Mouse (Mus musculus) liver, embryonic 12.5 days (tissue): ENCODE results near the gene Igsf23. TPM values are rescaled to one million over a fixed set of nuclear protein-coding genes. Genes with fewer than 3 reads are reported as not detected.
"Not testable (repeated sequence)": the region's sequence is repeated elsewhere in the genome, so short reads cannot be mapped to it uniquely, and the experiment has no call there.

Experiments
- ATAC-seq: fragments of 200-750 bp; cut with Nextera tagmentation; 2 replicates; pipeline ENCODE4 v1.8.0; 2017; ENCODE audit warnings: moderate number of reproducible peaks, mild to moderate bottlenecking, moderate library complexity
- H3K27ac ChIP-seq: fragments of 300-500 bp; sonication (generic); 2 replicates; pipeline ENCODE4 v1.5.1; 2016; ENCODE audit warnings: mild to moderate bottlenecking
- H3K27me3 ChIP-seq: fragments of 300-500 bp; sonication (generic); replicated peaks from 2 replicates; pipeline ENCODE4 v1.6.1; 2016; ENCODE audit warnings: mild to moderate bottlenecking, moderate library complexity
- H3K36me3 ChIP-seq: fragments of 300-500 bp; sonication (generic); 2 replicates; pipeline ENCODE4 v1.6.1; 2016; ENCODE audit warnings: mild to moderate bottlenecking, moderate library complexity
- H3K4me1 ChIP-seq: fragments of 300-500 bp; sonication (generic); 2 replicates; pipeline ENCODE4 v1.6.1; 2016
- H3K4me2 ChIP-seq: fragments of 300-500 bp; sonication (generic); 2 replicates; pipeline ENCODE4 v1.6.1; 2016; ENCODE audit warnings: mild to moderate bottlenecking, moderate library complexity
- H3K4me3 ChIP-seq: fragments of 300-500 bp; sonication (generic); 2 replicates; pipeline ENCODE4 v1.5.1; 2016; ENCODE audit warnings: mild to moderate bottlenecking, moderate library complexity
- H3K9ac ChIP-seq: fragments of 300-500 bp; sonication (generic); 2 replicates; pipeline ENCODE4 v1.6.1; 2016; ENCODE audit warnings: mild to moderate bottlenecking, moderate library complexity
- H3K9me3 ChIP-seq: fragments of 300-500 bp; sonication (generic); replicated peaks from 2 replicates; pipeline ENCODE4 v1.6.1; 2016; ENCODE audit warnings: mild to moderate bottlenecking, moderate library complexity
- WGBS: fragments of 180-500 bp; shearing (Covaris S2); methylation state at CpG from one replicate; pipeline ENCODE4 v1.1.7; 2016; ENCODE audit not compliant: insufficient replicate concordance; 5-methylcytosine and 5-hydroxymethylcytosine counted together
- polyA plus RNA-seq: library from polyadenylated mRNA; unstranded; fragments of >200 nt; fragmentation: Nextera tagmentation; extraction: Ambion mirVana; gene quantifications from 2 replicates; pipeline ENCODE4 v1.2.1, GENCODE M21; 2016

The Igsf23 gene
- polyA plus RNA-seq, 1 experiment from 2014 or later = 0.30 TPM

DNA sequence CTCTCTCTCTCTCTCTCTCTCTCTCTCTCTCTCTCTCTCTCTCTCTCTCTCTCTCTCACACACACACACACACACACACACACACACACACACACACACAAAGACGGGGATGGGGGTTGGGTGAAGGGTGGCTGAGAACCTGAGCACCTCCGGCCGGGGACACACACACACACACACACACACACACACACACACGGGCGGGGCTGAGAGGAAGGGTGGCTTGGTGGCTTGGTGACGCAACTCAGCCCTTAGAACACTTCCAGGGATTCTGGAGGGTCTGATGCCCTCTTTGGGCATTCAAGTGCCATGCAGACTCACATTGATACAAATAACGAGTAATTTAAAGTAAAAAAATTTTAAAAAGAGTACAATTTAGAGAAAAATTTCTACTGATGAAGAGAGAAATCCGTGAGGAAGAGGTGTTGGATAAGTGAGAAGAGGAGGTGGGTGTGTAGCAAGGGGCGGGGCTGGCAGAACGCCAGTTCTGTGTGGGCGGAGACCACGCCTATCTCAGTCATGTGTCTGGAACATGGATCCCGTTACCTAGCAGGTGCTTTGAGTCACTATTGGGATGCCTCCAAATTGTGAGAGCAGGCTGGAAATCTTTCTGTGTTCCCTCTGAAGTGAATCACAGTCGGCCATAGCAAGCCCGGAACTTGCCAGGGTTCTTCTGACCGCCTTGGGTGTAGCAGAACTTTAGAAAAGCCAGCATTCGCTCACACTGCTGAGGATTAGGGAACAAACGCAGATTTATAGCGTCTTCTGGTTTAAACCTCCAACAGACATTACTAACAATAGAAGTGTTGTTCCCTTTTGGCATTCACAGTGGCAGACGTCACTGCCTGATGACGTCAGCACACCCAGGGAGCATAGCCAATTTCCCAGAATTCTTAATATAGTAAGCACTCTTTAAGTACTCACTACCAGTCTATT, 17.4 kb downstream of the Igsf23 start:
- Histone ChIP-seq H3K9me3 (no peaks in the 10 kb centered on the region), H3K27ac (no peak overlapping the region), H3K36me3 (no peaks in the 10 kb centered on the region), H3K9ac (no peak overlapping the region), H3K4me2 (peak overlapping the region; percentile 59), H3K4me1 (peaks cover 21% of the 10 kb centered on the region), H3K4me3 (peak overlapping the region; percentile 27), H3K27me3 (peaks cover 13% of the 10 kb centered on the region)
- peak; percentile 63; the same call in 1 of the 2 replicates for ATAC-seq
- 11% methylated on average over 21 of the region's 21 CpGs for WGBS

GRCm38 (mm10) chr7:19932133-19932876, 18.3 kb downstream of the Igsf23 start:
- Histone ChIP-seq H3K9me3 (no peaks in the 10 kb centered on the region), H3K4me1 (peaks cover 21% of the 10 kb centered on the region)
- WGBS = 11% methylated on average over 13 of the region's 13 CpGs

GRCm38 (mm10) chr7:19930481-19930880, 20.1 kb downstream of the Igsf23 start:
- H3K27ac ChIP-seq, H3K4me3 ChIP-seq, H3K9me3 ChIP-seq, ATAC-seq, H3K4me2 ChIP-seq, H3K9ac ChIP-seq, H3K36me3 ChIP-seq: not testable (repeated sequence)
- 68% methylated on average over 6 of the region's 6 CpGs for WGBS
- peaks cover 13% of the 10 kb centered on the region for H3K27me3 ChIP-seq
- peaks cover 14% of the 10 kb centered on the region for H3K4me1 ChIP-seq

More at GRCm38 (mm10) chr7:19932133-19932876, 18.3 kb downstream of the Igsf23 start:
- 0 out of 2 replicates have a peak, but pooled peaks have one; percentile 16 for ATAC-seq
- Histone ChIP-seq H3K4me3 (no peak overlapping the region), H3K9ac (no peak overlapping the region), H3K4me2 (peak overlapping the region; percentile 59; the same call in 1 of the 2 replicates), H3K27ac (no peak overlapping the region), H3K27me3 (peaks cover 13% of the 10 kb centered on the region), H3K36me3 (no peaks in the 10 kb centered on the region)

DNA sequence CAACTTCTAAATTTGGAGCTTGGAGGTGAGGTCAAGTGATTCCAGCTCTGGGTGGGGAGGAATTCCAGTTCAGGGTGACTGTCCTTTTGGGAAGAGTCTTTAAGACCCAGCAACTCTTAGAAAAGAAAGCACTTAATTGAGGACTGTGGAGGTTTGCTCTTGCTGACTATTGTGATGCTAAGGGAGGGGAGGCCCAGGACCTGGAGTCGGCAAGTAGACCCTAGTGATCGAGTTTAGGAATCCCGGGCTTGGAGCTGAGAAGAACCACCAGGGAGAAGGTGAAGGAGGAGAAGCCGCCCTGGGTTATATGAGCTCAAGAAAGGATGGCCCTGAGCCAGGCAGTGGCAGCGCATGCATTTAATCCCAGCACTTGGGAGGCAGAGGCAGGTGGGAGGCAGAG, 22.1 kb downstream of the Igsf23 start:
- WGBS = 67% methylated on average over 5 of the region's 5 CpGs
- peaks cover 14% of the 10 kb centered on the region for H3K4me1 ChIP-seq
- no peak overlapping the region for H3K9ac ChIP-seq
- no peak for ATAC-seq
- H3K27ac ChIP-seq = no peak overlapping the region
- no peaks in the 10 kb centered on the region for H3K36me3 ChIP-seq
- H3K4me2 ChIP-seq = no peak overlapping the region
- H3K27me3 ChIP-seq = peaks cover 13% of the 10 kb centered on the region
- H3K4me3 ChIP-seq = no peak overlapping the region
- no peaks in the 10 kb centered on the region for H3K9me3 ChIP-seq

DNA sequence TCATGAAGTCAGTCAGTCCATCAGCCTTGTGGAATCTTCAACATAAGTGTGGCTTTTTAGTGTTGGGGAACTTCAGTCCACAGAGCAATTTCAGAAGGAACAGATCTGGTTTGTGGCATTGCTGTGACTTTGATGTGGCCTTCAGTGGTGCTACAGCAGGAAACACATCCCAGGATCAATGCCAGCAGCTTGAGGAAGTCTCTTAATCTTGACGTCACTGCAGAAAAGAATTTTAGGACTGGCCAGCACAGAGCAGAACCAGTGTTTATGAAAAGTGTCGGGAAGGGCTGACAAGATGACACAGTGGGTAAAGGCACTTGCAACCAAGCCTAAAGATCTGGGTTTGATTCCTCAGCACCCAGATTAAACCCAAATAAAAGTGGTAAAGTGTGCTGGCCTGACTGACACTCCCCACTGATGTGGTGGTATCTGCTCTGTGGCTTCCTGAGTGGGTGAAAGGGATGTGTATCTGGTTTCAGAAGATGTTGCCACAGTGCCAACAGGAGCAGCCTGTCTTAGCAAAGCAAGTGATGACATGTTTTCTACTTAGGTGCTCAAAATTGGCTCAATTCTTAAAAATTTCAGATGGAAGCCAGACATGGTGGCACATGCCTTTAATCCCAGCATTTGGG, 23.6 kb downstream of the Igsf23 start:
- H3K27ac ChIP-seq = no peak overlapping the region
- H3K9ac ChIP-seq = no peak overlapping the region
- no peak overlapping the region for H3K4me3 ChIP-seq
- H3K36me3 ChIP-seq = no peaks in the 10 kb centered on the region
- no peaks in the 10 kb centered on the region for H3K9me3 ChIP-seq
- H3K4me1 ChIP-seq = peaks cover 9% of the 10 kb centered on the region; the same call in 1 of the 2 replicates
- peaks cover 8% of the 10 kb centered on the region for H3K27me3 ChIP-seq
- 23% methylated on average over 2 of the region's 2 CpGs for WGBS
- no peak for ATAC-seq
- H3K4me2 ChIP-seq = no peak overlapping the region

GRCm38 (mm10) chr7:19925376-19925775, 25.2 kb downstream of the Igsf23 start:
- WGBS = 64% methylated on average over 1 of the region's 1 CpGs
- Histone ChIP-seq H3K4me2 (no peak overlapping the region), H3K36me3 (no peaks in the 10 kb centered on the region), H3K4me1 (peaks cover 19% of the 10 kb centered on the region), H3K27ac (no peak overlapping the region), H3K27me3 (0 out of 2 replicates have a peak, but pooled peaks cover 5% of the 10 kb centered on the region), H3K4me3 (no peak overlapping the region), H3K9ac (no peak overlapping the region), H3K9me3 (no peaks in the 10 kb centered on the region)
- ATAC-seq = no peak

GRCm38 (mm10) chr7:19923797-19924196, 26.8 kb downstream of the Igsf23 start:
- no peak for ATAC-seq
- Histone ChIP-seq H3K4me3 (no peak overlapping the region), H3K4me1 (peaks cover 26% of the 10 kb centered on the region), H3K27me3 (0 out of 2 replicates have a peak, but pooled peaks cover 5% of the 10 kb centered on the region), H3K4me2 (no peak overlapping the region), H3K9me3 (no peaks in the 10 kb centered on the region), H3K9ac (no peak overlapping the region), H3K36me3 (no peaks in the 10 kb centered on the region), H3K27ac (no peak overlapping the region)
- WGBS = 26% methylated on average over 9 of the region's 15 CpGs

- Histone ChIP-seq H3K4me2 (no peak overlapping the region), H3K27ac (no peak overlapping the region), H3K9me3 (no peaks in the 10 kb centered on the region), H3K4me3 (no peak overlapping the region), H3K9ac (no peak overlapping the region), H3K36me3 (peaks cover under 1% of the 10 kb centered on the region; the same call in 1 of the 2 replicates), H3K4me1 (peaks cover 26% of the 10 kb centered on the region), H3K27me3 (0 out of 2 replicates have a peak, but pooled peaks cover 5% of the 10 kb centered on the region)
- ATAC-seq = no peak
- 28% methylated on average over 2 of the region's 2 CpGs for WGBS
Observed at GRCm38 (mm10) chr7:19923354-19923753, 27.2 kb downstream of the Igsf23 start.

- under 1% methylated on average over 60 of the region's 60 CpGs for WGBS
- H3K4me2 ChIP-seq = peak within 1 kb of the TSS; percentile 75
- 0 out of 2 replicates have a peak, but pooled peaks cover 5% of the 10 kb centered on the region for H3K27me3 ChIP-seq
- H3K36me3 ChIP-seq = peaks cover 18% of the 10 kb centered on the region
- H3K27ac ChIP-seq = peak within 1 kb of the TSS; percentile 31
- ATAC-seq = peak; percentile 81
- peaks cover 26% of the 10 kb centered on the region for H3K4me1 ChIP-seq
- H3K4me3 ChIP-seq = peak within 1 kb of the TSS; percentile 65
- H3K9me3 ChIP-seq = no peaks in the 10 kb centered on the region
- peak within 1 kb of the TSS; percentile 66 for H3K9ac ChIP-seq
Observed at GRCm38 (mm10) chr7:19920506-19921261, 29.9 kb downstream of the Igsf23 start, which contains the start of gene Pvr. TSS of gene Pvr (minus strand) at chr7:19921160.

DNA sequence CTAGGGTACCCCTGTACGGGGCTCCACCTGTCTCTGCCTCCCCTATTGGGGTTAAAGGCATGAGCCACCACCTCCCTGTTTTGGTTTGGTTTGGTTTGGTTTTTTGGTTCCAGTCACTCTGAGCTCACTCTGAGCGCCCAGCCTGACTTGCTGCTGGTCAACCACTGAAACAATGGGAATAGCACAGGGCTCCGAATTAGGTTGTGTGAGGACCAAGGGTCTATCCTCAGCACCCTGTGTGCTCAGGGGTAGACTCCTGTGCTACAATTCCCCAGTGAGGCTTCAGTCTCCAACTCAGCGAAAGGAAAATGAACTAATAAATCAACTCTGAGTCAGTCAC, 30.4 kb downstream of the Igsf23 start:
- Histone ChIP-seq H3K27ac (no peak overlapping the region), H3K36me3 (peaks cover 22% of the 10 kb centered on the region), H3K4me2 (peak overlapping the region; percentile 75), H3K4me1 (peaks cover 26% of the 10 kb centered on the region), H3K9me3 (no peaks in the 10 kb centered on the region), H3K27me3 (0 out of 2 replicates have a peak, but pooled peaks cover 5% of the 10 kb centered on the region), H3K9ac (peak overlapping the region; percentile 66; the same call in 1 of the 2 replicates), H3K4me3 (peak overlapping the region; percentile 65)
- 21% methylated on average over 4 of the region's 4 CpGs for WGBS
- peak; percentile 11; the same call in 1 of the 2 replicates for ATAC-seq

DNA sequence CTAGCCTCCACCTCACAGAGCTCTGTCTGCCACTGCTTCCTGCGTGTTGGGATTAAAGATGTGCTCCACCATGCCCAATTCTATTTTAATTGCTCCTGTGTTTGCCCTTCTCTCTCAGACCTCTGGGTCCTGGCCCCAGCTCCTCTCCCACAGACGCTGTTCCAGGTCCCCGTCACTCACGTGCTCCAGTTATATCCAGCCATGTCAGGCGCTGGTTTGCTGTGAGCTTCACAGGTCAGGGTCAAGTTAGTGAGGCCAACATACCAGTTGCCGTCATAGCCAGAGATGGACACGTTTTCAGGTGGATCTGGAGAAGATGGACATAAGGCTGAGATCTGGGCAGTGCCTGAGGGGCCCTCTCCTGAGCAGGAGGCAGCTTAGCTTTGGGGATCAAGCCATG, 36.0 kb downstream of the Igsf23 start:
- Histone ChIP-seq H3K36me3 (peaks cover 33% of the 10 kb centered on the region), H3K27ac (no peak overlapping the region), H3K4me3 (no peak overlapping the region), H3K27me3 (no peaks in the 10 kb centered on the region), H3K4me2 (no peak overlapping the region), H3K9me3 (no peaks in the 10 kb centered on the region), H3K9ac (no peak overlapping the region), H3K4me1 (no peaks in the 10 kb centered on the region)
- 78% methylated on average over 7 of the region's 7 CpGs for WGBS
- no peak for ATAC-seq
